Mouse (Mus musculus): ENCODE measurements around the gene Kcnip4. TPM values are rescaled to one million over a fixed set of nuclear protein-coding genes. Genes with fewer than 3 reads are reported as not detected.

Kcnip4 gene
- polyA plus RNA-seq, 1 experiment from 2014 or later = 3.0 TPM

DNA sequence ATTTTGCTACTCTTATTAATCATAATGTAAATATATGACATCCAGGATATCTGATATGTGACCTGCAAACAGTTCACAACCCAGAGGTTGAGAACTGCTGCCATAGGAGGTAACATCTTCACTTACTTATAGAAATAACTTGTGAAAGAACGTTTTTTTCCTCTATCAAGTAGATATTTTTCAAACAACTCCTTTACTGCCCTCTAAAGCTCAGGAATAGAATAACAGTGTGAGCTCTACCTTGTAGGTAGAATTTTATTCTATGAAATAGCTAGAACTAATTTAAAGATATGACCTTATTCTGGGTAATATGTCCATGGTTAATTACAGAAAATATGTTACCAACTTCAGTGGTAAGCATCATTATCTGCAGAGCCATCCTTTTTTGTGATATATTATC is 459.1 kb downstream of the Kcnip4 start:
- H3K27ac ChIP-seq (ENCODE audit: low read length) = no peak overlapping the region
- no peaks in the 10 kb centered on the region for H3K4me1 ChIP-seq (ENCODE audit: control insufficient read depth, insufficient read depth, low read length)
- WGBS = 19% methylated on average over 1 of the region's 1 CpGs
- no peak overlapping the region for H3K4me3 ChIP-seq (ENCODE audit: low read length)
- H3K9me3 ChIP-seq (ENCODE audit: control insufficient read depth, low read length) = no peaks in the 10 kb centered on the region
- H3K27me3 ChIP-seq (replicated peaks; ENCODE audit: control insufficient read depth, insufficient read depth, low read length) = no peaks in the 10 kb centered on the region
- no peaks in the 10 kb centered on the region for H3K36me3 ChIP-seq (ENCODE audit: control insufficient read depth, insufficient read depth, low read length)
- ATAC-seq = no peak
- no peak overlapping the region for H3K4me2 ChIP-seq (ENCODE audit: low read depth, low read length)
- H3K9ac ChIP-seq (ENCODE audit: low read depth, low read length) = no peak overlapping the region

DNA sequence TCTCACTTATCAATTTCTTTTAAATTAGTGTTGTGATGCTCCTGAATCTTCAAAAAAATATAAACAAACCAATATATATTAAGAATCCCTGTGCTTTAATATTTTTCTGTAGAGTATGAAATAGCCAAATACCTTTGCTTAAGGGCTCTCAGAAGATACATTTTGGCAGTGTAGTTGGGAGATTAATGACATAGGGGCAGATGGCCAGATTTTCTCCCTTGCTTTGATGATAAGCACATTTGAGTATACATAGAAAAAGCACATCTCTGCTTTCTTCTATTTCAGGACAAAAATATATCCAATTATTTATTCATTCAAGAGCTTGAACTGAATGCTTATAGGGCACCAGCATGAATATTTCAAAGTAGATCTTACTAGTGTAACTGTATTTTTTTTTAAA is 465.8 kb downstream of the Kcnip4 start:
- ATAC-seq = no peak
- Histone ChIP-seq H3K4me3 (ENCODE audit: low read length) (no peak overlapping the region), H3K36me3 (ENCODE audit: control insufficient read depth, insufficient read depth, low read length) (no peaks in the 10 kb centered on the region)

DNA sequence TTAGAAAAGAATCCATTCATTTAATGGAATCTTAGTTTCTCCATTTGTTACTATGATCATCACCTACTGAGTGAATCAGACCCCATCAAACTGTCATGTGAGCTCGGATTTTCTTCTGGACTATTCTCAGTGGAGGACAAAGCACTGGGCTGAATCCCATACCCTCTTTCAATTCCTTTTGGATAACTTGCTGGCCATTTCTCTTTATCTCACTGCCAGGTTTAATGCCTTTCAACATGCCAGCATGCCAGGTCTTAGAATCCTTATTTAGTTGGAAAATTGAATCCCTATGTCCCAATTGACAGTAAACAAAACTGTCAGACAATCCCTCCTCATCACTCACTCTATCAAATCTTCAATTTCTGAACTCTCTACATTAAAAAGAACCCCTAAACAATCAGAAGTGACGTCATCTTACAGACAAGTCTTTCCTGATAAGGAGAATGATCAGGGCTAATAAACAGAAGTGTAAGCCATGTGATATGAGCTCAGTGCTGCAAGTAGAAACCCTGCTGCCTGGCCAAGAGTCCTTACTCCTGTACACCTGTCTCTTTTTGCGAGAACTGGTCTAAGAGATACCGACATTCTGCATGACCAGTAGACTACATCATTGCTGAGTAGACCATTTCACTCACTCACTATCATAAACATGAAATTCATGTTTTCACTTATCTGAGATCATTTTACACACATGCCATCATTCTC is 466.9 kb downstream of the Kcnip4 start:
- ATAC-seq = no peak
- no peaks in the 10 kb centered on the region for H3K27me3 ChIP-seq (replicated peaks; ENCODE audit: control insufficient read depth, insufficient read depth, low read length)

More for the DNA sequence above, 465.8 kb downstream of the Kcnip4 start:
- H3K27ac ChIP-seq (ENCODE audit: low read length) = no peak overlapping the region
- no peak overlapping the region for H3K9ac ChIP-seq (ENCODE audit: low read depth, low read length)
- H3K4me2 ChIP-seq (ENCODE audit: low read depth, low read length) = no peak overlapping the region
- no peaks in the 10 kb centered on the region for H3K9me3 ChIP-seq (ENCODE audit: control insufficient read depth, low read length)
- no peaks in the 10 kb centered on the region for H3K27me3 ChIP-seq (replicated peaks; ENCODE audit: control insufficient read depth, insufficient read depth, low read length)
- H3K4me1 ChIP-seq (ENCODE audit: control insufficient read depth, insufficient read depth, low read length) = no peaks in the 10 kb centered on the region

DNA sequence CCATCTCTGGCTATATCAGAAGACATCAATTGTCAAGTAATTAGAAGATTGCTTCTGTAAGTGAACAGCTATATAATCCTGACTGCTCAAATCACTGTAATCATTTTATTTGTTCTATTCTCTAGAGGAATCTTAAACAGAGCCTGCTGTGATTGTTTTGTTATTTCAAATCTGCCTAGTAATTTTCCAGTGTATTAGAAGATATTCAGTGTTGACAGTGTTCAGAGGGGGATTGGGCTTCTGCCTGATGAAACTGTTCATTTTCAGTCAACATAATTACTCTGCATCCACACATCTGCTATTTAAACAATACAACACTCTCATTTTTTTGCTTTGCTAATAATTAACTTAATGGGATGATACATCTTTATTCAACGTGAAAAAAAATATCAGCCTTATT is 476.7 kb downstream of the Kcnip4 start:
- H3K9me3 ChIP-seq (ENCODE audit: control insufficient read depth, low read length) = no peaks in the 10 kb centered on the region
- H3K27ac ChIP-seq (ENCODE audit: low read length) = no peak overlapping the region
- no peak overlapping the region for H3K4me2 ChIP-seq (ENCODE audit: low read depth, low read length)
- ATAC-seq = no peak
- no peaks in the 10 kb centered on the region for H3K27me3 ChIP-seq (replicated peaks; ENCODE audit: control insufficient read depth, insufficient read depth, low read length)
- 59% methylated on average over 1 of the region's 1 CpGs for WGBS
- no peak overlapping the region for H3K4me3 ChIP-seq (ENCODE audit: low read length)
- H3K4me1 ChIP-seq (ENCODE audit: control insufficient read depth, insufficient read depth, low read length) = no peaks in the 10 kb centered on the region
- no peak overlapping the region for H3K9ac ChIP-seq (ENCODE audit: low read depth, low read length)
- H3K36me3 ChIP-seq (ENCODE audit: control insufficient read depth, insufficient read depth, low read length) = no peaks in the 10 kb centered on the region

More for the DNA sequence above, 466.9 kb downstream of the Kcnip4 start:
- no peak overlapping the region for H3K4me2 ChIP-seq (ENCODE audit: low read depth, low read length)
- no peaks in the 10 kb centered on the region for H3K4me1 ChIP-seq (ENCODE audit: control insufficient read depth, insufficient read depth, low read length)
- no peaks in the 10 kb centered on the region for H3K36me3 ChIP-seq (ENCODE audit: control insufficient read depth, insufficient read depth, low read length)
- H3K27ac ChIP-seq (ENCODE audit: low read length) = no peak overlapping the region
- H3K4me3 ChIP-seq (ENCODE audit: low read length) = no peak overlapping the region
- 79% methylated on average over 4 of the region's 4 CpGs for WGBS
- no peak overlapping the region for H3K9ac ChIP-seq (ENCODE audit: low read depth, low read length)
- H3K9me3 ChIP-seq (ENCODE audit: control insufficient read depth, low read length) = no peaks in the 10 kb centered on the region

DNA sequence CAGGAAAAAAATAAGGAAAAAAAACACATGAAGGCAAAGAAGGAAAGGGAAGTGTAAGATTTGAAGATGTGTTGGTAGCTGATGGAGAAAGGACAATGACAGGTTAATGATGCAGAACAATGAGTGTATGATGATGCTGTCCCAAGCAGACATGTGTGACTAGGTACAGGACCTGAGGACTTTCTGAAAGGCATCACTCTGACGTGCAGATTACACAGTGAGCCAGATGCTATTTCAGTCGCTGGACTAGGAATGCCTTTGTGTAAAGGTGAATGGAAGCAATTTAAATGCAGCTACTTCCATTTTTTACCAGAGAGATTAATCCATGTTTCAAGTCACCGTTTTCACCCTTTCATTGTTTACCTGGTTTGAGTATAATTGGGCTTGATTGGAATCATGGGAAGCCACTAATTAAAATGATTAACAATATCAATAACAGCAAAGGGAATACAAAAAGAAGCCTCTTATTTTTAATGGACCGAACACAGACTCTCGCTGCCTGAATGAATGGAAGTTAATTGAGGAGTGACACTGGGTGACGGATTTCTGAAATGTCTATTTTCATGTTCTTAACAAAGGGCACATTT is 483.4 kb downstream of the Kcnip4 start:
- H3K27me3 ChIP-seq (replicated peaks; ENCODE audit: control insufficient read depth, insufficient read depth, low read length) = no peaks in the 10 kb centered on the region
- WGBS = 66% methylated on average over 6 of the region's 6 CpGs
- H3K9ac ChIP-seq (ENCODE audit: low read depth, low read length) = no peak overlapping the region
- H3K36me3 ChIP-seq (ENCODE audit: control insufficient read depth, insufficient read depth, low read length) = no peaks in the 10 kb centered on the region
- H3K4me1 ChIP-seq (ENCODE audit: control insufficient read depth, insufficient read depth, low read length) = no peaks in the 10 kb centered on the region
- no peaks in the 10 kb centered on the region for H3K9me3 ChIP-seq (ENCODE audit: control insufficient read depth, low read length)
- no peak overlapping the region for H3K4me3 ChIP-seq (ENCODE audit: low read length)
- ATAC-seq = no peak
- no peak overlapping the region for H3K4me2 ChIP-seq (ENCODE audit: low read depth, low read length)
- no peak overlapping the region for H3K27ac ChIP-seq (ENCODE audit: low read length)

DNA sequence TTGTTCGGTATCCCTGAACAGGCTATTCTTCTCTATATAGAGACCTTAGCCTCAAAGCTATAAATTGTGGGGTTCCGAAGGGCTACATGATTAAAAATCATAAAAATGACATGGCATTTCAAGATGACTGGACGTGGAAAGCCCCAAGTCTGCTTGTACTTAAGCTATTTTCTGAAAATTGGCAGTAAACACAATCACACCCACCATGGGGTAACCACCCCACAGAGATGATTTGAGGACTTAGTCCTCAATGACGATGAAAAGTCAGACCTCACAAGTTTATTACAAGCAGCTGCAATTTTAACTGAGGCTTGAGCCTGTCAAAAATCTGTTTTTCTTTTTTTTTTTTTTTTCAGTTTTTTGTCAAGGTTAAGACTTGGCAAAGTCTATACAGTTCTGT is 527.3 kb downstream of the Kcnip4 start:
- Histone ChIP-seq H3K4me3 (ENCODE audit: low read length) (no peak overlapping the region), H3K9ac (ENCODE audit: low read depth, low read length) (no peak overlapping the region), H3K4me2 (ENCODE audit: low read depth, low read length) (no peak overlapping the region), H3K27ac (ENCODE audit: low read length) (no peak overlapping the region), H3K36me3 (ENCODE audit: control insufficient read depth, insufficient read depth, low read length) (no peaks in the 10 kb centered on the region), H3K27me3 (replicated peaks; ENCODE audit: control insufficient read depth, insufficient read depth, low read length) (no peaks in the 10 kb centered on the region), H3K4me1 (ENCODE audit: control insufficient read depth, insufficient read depth, low read length) (no peaks in the 10 kb centered on the region), H3K9me3 (ENCODE audit: control insufficient read depth, low read length) (no peaks in the 10 kb centered on the region)
- no peak for ATAC-seq
- WGBS = 71% methylated on average over 4 of the region's 4 CpGs

DNA sequence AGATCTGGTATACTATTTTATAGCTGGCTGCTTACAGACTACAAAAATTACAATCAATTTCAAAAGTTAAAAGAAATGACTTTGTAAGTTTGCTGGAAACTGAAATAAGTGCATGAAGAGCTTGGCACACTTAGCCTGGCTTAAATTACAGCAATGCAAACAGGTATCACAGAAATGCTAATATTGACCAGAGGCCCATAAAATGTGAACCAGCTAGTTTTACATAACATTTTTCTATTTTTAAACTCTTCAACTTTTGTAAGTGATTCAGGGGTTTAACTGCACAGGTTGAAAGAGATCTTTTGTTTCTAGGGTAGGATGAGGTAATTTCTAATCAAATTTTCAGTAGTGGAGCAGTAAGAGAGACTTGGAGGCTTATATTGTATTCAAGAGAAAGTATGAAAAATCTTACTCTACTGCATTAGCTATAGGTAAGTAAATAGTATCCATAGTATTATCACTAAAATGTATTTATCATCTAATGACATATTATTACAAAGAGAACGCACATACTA is 535.5 kb downstream of the Kcnip4 start:
- no peaks in the 10 kb centered on the region for H3K27me3 ChIP-seq (replicated peaks; ENCODE audit: control insufficient read depth, insufficient read depth, low read length)
- no peaks in the 10 kb centered on the region for H3K36me3 ChIP-seq (ENCODE audit: control insufficient read depth, insufficient read depth, low read length)
- H3K9ac ChIP-seq (ENCODE audit: low read depth, low read length) = no peak overlapping the region
- H3K4me1 ChIP-seq (ENCODE audit: control insufficient read depth, insufficient read depth, low read length) = no peaks in the 10 kb centered on the region
- H3K4me3 ChIP-seq (ENCODE audit: low read length) = no peak overlapping the region
- no peak for ATAC-seq
- no peak overlapping the region for H3K4me2 ChIP-seq (ENCODE audit: low read depth, low read length)
- H3K27ac ChIP-seq (ENCODE audit: low read length) = no peak overlapping the region
- 71% methylated on average over 1 of the region's 1 CpGs for WGBS
- H3K9me3 ChIP-seq (ENCODE audit: control insufficient read depth, low read length) = no peaks in the 10 kb centered on the region

DNA sequence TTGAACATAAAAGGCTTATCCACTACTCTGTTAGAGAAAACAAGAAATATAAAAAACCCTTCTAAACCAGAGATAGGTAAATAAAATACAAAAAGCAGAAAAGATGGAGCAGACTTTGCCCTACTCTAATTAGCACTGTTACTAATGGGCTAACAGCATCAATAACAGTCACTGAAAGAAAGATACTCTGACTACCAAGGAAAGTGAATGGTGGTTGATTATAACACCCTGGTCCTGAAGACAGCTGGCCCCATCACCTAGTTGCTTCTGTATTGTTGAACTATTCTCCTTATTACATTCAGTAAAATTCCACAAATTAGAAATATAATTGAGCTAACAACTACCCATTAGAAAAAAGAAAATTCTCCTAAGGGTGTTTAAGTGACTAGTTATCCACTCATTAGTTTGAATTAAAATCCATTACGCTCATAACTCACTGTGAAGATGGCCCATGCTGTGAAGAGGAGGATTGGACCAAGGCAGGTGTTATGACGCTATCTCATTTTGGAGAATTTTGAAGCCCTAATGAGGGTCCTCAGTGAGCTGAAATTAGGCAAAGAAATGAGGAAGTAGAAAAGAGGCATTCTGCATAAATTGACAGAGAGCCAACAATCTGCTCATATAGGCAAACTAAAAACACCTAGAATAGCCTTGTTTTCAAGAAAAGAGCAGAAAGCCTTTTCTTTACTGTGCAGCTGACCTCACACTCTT is 582.2 kb downstream of the Kcnip4 start:
- ATAC-seq = no peak
- H3K4me1 ChIP-seq (ENCODE audit: control insufficient read depth, insufficient read depth, low read length) = no peaks in the 10 kb centered on the region
- no peak overlapping the region for H3K27ac ChIP-seq (ENCODE audit: low read length)
- no peaks in the 10 kb centered on the region for H3K36me3 ChIP-seq (ENCODE audit: control insufficient read depth, insufficient read depth, low read length)
- no peaks in the 10 kb centered on the region for H3K9me3 ChIP-seq (ENCODE audit: control insufficient read depth, low read length)
- no peak overlapping the region for H3K9ac ChIP-seq (ENCODE audit: low read depth, low read length)
- 91% methylated on average over 2 of the region's 2 CpGs for WGBS
- no peak overlapping the region for H3K4me2 ChIP-seq (ENCODE audit: low read depth, low read length)
- H3K4me3 ChIP-seq (ENCODE audit: low read length) = no peak overlapping the region
- H3K27me3 ChIP-seq (replicated peaks; ENCODE audit: control insufficient read depth, insufficient read depth, low read length) = no peaks in the 10 kb centered on the region

DNA sequence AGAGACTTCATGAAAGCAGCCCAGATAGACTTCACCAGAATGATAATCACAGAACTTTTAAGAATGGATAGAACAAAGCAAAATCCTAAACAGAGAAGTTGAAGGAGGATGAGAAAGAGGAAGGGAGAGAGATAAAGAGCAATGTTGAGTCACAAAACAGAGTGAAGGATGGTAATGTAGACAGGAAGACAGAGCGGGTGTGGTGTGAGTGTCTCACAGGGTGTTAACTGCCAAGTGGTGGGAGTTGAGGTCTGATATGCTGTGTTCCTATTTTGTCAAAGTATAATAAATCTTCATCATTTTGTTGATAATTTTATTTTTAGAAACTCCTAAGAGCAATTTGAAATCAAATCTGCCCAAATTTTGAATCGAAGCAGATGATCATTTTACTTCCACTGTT is 592.8 kb downstream of the Kcnip4 start:
- 88% methylated on average over 2 of the region's 2 CpGs for WGBS
- H3K4me1 ChIP-seq (ENCODE audit: control insufficient read depth, insufficient read depth, low read length) = no peaks in the 10 kb centered on the region
- no peak for ATAC-seq
- no peaks in the 10 kb centered on the region for H3K9me3 ChIP-seq (ENCODE audit: control insufficient read depth, low read length)
- no peak overlapping the region for H3K4me3 ChIP-seq (ENCODE audit: low read length)
- no peak overlapping the region for H3K9ac ChIP-seq (ENCODE audit: low read depth, low read length)
- no peaks in the 10 kb centered on the region for H3K27me3 ChIP-seq (replicated peaks; ENCODE audit: control insufficient read depth, insufficient read depth, low read length)
- H3K27ac ChIP-seq (ENCODE audit: low read length) = no peak overlapping the region
- no peak overlapping the region for H3K4me2 ChIP-seq (ENCODE audit: low read depth, low read length)
- H3K36me3 ChIP-seq (ENCODE audit: control insufficient read depth, insufficient read depth, low read length) = no peaks in the 10 kb centered on the region
